Mouse (Mus musculus): Measurements from ENCODE around the gene Dnajc22.
"Not testable (repeated sequence)": the region's sequence is repeated elsewhere in the genome, so short reads cannot be mapped to it uniquely, and the experiment has no call there.

Gene Dnajc22

DNA sequence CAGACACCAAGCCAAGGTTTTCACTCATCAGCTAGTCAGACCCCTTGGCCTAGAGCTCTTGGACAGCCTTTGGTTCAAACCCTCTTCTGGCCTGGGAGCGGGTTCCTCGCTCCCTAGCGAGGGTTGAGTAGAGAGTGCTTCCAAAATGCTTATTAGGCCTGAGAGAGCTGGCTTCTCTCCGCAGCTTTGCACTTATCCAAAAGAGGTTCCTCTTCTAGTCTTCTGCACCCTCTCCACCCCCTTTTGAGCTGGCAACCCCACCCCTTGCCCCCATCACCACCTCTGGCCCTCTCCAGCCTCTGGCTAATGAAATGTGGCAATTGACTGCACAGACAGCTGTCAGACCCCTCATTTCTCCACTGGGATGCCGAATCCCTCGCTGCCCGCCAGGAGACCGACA lies at the start of gene Dnajc22:
Gene Dnajc22, plus strand, starts transcription at position 301 of the 400 bp plus-strand sequence.
- no peak for DNase-seq (ENCODE audit: low spot score)

DNA sequence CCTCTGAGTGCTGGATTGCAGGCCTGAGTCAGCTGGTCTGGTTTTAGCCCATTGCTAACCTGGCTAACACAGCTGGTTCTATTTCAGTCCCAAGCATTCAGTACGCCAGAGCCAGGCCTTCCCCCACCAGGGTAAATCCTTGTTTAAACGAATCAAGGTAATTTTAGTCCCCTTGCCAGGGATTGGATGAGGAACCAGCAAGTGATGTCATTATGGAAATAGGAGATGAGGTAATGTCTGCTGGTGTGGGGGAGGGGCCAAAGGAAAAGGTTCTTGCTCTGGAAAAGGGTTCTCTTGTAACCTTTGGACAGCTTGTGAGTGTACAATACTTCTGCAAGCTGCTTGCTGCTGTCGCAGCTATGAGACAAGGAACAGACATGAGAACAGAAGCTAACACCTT lies 48.1 kb upstream of the Dnajc22 start:
- DNase-seq (ENCODE audit: low spot score), result no peak

DNA sequence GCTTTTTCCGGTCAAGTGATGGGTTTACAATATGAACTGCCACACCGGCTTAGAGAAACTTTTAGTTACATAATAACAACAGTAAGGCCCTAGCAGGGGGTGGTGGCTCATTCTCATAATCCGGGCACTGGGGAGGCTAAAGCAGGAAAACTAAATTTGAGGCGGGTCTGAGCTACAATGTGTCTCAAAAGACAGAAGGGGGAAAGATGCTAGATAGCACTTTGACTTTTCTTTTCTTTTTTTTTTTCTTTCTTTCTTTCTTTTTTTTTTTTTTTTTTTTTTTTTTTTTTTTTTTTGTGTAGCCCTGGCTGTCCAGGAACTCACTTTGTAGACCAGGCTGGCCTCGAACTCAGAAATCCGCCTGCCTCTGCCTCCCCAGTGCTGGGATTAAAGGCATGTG lies 47.2 kb upstream of the Dnajc22 start:
- not testable (repeated sequence) for DNase-seq (ENCODE audit: low spot score)

DNA sequence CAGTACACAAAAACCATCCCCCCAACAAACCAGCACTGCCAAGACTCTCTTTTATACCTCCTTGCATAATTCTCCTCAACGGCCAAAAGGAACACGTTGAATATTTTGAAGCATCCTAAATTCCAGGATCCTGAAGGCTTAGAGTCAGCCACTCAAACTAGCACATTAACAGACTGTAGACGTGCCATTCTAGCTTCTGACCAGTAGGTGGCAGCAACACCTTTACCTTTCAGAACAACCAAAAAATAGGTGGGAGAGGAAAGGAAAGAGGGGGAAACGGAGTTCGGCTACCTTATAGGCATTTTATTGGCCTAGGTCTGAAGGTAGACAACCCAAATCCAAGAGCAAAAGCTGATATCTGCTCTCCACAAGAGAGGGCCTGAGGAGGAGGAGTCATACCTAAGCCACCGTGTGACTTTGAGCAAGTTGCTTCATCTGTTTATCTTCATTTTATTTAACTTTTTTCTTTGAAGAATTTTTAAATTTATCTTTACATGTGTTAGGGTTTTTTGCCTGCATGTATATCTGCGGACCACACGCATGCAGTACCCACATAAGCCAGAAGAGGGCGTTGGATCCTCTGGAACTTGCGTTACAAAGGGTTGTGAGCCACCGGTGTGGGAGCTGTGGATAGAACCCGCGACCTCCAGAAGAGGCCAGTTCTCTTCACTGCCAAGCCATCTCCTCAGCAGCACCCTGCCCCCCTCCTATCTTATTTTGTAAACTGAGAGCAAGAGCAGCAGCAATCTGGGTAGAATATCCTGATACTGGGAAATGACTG lies 43.3 kb upstream of the Dnajc22 start:
- DNase-seq (ENCODE audit: low spot score), result no peak

DNA sequence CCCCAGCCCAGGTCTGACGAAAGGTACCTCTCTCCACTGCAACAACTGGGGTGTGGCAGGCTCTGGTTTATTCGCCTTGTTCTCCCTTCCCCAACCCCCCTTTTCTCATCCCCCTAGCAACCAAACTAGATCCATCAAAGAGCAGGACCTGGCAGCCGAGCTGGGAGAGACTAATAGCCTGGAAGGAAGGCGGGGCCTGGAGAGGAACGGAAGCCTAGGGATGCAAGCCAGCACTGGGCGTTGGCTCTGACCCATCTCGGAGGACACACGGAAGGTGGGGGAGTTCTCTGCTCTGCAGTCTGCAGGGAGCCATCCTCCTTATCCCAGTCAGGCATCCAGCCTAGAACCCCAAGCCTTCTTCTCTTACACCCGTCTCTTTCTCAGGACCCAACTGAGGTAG lies 39.6 kb upstream of the Dnajc22 start:
- DNase-seq (ENCODE audit: low spot score), result no peak

DNA sequence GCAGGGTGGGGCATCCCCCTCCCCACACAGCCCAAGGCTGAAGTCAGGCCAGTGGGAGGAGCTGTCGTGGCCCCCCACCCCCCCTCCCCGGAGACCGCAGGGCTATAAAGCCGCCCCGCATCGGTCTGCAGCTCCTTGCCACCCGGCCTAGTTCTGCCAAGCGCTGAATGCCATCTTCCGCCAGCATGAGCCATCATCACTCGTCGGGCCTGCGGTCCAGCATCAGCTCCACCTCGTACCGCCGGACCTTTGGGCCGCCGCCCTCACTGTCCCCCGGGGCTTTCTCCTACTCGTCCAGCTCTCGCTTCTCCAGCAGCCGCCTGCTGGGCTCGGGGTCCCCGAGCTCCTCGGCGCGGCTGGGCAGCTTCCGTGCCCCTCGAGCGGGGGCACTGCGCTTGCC lies 37.9 kb upstream of the Dnajc22 start, which contains the start of gene Prph:
Gene Prph, plus strand, starts transcription at position 135 of the 400 bp plus-strand sequence.
- DNase-seq (ENCODE audit: low spot score), result no peak

DNA sequence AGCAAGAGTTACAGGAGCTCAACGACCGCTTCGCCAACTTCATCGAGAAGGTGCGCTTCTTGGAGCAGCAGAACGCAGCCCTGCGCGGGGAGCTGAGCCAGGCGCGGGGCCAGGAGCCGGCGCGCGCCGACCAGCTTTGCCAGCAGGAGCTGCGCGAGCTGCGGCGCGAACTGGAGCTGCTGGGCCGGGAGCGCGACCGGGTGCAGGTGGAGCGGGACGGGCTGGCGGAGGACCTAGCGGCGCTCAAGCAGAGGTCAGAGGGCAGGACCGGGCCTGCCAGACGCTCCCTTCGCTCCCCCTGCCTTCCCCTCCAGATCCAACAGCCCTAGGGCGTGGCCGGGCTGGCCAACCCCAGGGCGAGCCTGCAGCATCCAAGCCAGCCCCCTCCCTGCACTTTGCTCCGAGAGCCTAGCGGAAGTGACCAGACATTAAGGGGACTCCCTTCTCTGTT lies 37.4 kb upstream of the Dnajc22 start:
- no peak for DNase-seq (ENCODE audit: low spot score)

DNA sequence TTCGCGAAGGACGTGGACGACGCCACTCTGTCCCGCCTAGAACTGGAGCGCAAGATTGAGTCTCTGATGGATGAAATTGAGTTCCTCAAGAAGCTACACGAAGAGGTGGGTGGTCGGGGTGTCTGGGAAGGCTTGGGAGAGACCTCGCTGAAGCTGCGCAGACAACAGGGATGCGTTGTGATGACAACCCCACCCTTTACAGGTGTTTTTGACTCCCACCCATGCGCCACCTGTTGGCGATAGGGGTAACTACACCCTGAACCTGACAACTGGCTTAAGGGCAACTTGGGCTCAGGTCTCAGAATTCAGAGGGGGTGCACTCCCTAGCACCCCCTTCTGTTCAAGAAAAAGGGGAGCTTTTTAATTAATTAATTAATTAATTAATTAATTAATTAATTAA lies 36.6 kb upstream of the Dnajc22 start:
- no peak for DNase-seq (ENCODE audit: low spot score)

DNA sequence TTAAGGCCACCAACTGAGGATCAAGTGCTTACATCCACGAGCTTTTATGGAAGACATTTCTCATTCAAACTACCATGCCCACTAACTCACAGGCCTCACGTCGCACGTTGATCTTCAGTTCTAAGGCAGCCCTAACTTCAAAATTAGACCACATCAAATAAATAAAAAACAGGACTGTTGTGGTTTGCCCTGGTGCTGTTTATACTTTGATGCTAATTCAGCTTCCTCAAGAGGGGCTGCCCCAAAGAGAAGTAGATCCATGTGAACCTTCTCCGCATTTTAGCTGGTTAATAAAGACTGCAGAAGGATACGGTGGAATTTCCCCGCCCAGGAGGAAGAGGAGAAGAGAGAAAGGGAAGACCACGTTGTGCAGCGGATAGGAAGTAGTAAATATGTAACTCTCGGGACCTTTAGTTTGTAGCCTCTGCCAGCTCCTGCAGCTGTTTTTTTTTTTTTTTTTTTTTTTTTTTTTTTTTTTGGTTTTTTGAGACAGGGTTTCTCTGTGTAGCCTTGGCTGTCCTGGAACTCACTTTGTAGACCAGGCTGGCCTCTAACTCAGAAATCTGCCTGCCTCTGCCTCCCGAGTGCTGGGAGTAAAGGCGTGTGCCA lies 27.3 kb upstream of the Dnajc22 start:
- no peak for DNase-seq (ENCODE audit: low spot score)

DNA sequence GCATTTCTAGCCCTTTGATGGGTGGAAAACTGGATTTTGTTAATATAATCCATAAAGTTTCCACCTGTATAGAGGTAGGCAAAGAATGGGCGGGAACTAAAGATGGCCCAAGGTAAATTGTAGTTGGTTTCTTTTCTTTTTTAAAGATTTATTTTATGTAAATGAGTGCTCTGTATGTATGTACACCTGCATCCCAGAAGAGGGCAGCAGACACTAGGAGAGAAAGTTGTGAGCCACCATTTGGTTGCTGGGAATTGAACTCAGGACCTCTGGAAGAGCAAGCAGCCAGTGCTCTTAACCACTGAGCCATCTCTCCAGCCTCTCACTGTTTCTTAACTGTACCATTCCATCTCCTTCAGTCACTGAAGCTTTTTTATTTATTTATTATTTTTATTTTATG lies 21.0 kb upstream of the Dnajc22 start:
- no peak for DNase-seq (ENCODE audit: low spot score)

DNA sequence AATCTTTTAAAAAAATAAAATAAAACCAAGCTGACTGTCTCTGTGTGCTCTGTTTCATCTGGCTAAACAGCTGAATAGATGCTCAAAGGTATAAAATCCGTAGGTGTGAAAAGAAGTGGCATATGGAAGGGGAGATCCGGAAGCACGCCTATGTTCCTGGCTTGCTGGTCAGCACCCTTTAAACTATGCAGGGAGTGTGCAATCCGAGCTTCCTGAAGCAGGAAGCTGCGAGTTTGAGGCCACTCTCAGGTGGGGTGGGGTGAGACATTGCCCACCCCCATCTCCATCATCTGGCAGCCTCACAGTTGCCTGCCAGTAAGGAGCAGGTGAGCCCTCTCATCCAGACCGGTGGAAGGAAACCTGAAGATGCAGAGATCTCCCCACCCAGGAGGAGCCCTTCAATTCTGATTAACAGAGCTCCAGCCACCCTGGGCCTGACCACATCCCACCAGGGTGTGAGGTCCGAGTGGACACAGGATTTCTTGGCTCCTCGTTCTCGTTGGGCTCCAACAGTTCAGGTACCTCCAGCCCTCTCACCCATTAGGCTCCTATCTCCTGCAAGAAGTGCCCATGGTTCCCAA lies 18.9 kb upstream of the Dnajc22 start, which contains the start of gene Troap:
Gene Troap, plus strand, starts transcription at position 557 of the 581 bp plus-strand sequence.
- no peak for DNase-seq (ENCODE audit: low spot score)

DNA sequence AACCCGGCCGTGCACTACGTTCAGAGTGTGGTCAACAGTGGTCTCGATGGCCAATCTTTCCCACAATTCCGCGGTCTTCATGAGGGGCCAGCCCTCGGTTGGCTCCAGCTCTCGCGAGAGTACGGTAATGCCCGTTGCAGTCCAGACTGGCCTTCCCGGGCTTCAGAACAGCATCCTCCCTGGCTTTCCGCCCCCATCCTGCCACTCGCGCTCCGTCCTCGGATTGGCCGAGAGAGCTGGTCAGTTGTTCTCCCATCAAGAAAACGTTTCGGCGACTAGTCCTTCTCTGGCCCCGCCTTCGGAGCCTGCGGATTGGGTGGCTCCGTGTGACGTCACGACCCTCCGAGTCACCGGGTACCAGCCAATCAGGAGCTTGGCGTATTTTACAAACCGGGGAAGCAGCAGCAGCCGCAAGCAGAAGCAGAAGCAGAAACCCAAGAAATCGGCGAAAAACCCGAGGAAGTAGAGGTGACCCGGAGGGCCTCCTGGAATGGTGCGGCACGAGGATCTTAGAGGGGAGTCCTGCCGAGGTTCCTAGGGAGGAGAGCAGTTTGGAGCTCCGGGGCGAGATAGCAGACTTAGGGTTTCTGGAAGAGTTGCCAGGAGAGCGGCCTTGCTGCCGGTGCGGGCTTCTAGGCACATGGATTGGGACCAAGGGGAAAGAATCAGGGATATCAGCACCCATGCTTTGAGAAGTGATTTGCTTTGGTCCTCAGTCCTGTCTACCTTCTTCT lies 18.2 kb upstream of the Dnajc22 start:
- peak; percentile 87 for DNase-seq (ENCODE audit: low spot score)

DNA sequence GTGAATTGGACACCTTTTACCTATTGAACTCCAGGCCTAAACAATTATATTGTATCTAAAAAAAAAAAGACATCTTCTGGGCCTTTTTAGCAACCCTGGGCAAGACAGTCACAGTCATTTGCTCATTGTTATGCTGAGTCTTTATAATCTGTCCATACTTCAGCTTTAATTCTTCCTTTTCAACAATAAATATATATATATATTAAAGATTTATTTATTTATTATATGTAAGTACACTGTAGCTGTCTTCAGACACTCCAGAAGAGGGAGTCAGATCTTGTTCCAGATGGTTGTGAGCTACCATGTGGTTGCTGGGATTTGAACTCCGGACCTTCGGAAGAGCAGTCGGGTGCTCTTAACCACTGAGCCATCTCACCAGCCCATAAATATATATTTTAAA lies 17.0 kb upstream of the Dnajc22 start:
- DNase-seq (ENCODE audit: low spot score), result not testable (repeated sequence)

DNA sequence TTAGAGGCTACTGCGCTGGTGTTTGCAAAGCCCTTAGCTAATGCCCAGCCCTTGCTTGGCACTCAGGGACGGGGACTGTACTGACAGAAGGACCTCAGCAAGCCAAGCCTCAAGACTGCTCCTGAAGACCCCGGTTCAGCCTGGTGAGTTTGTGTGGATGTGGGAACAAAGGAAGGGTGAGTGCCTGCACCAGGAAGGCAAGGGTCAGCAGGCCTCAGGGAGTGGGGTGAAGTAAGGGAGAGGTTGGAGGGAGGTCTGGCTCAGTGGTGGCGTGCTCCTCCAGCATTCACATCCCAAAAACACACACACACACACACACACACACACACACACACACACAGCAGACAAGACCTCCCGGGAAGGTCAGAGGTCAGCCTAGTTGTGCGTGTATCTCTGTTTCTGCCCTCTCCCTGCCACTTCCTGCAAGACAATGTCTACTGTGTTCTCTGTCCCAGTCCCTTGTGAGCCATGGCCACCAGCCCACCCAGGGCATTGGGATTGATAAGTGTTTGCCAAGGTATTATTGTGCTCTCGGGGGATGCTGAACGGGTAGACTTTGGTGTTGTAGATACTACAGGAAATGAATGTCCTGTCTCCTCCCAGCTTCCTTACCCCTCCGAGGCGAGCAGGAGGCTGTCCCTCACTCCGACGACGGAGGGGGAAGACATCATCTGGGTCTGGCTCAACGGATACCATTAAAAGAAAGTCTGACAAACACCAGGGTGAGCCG lies 14.6 kb upstream of the Dnajc22 start:
- DNase-seq (ENCODE audit: low spot score), result no peak

DNA sequence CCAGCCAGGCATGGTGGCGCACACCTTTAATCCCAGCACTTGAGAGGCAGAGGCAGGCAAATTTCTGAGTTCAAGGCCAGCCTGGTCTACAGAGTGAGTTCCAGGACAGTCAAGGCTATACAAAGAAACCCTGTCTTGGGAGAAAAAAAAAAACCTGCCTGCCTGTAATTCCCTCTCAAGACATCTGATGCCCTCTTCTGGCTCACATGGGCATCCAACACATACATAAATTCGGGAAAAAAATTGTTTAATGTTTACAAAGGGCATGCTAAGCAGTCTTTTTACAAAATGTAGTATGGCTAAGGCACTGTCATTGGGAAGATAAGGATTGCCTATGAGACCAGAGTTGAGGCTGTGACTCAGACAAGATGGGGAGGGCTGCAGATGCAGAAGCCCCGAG lies 13.2 kb upstream of the Dnajc22 start:
- no peak for DNase-seq (ENCODE audit: low spot score)

DNA sequence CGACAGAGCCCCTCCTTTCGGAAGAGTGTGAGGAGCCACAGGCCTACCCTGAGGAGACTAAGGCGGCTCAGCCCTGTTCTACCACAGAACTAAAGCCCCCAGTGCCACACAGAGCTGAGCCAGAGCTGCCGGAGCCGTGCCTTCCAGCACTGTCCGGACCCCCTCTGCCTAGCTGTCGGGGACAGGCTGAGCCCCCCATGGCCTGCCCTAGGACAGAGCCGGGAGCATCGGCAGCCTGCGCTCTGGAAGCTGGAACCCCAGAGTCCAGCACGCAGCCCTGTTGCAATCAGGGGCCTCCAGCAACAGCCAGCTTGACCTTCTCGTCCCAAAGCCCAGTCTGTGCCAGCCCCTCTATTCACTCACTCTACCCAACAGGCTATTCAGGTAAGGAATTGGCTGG lies 10.6 kb upstream of the Dnajc22 start:
- DNase-seq (ENCODE audit: low spot score), result no peak

DNA sequence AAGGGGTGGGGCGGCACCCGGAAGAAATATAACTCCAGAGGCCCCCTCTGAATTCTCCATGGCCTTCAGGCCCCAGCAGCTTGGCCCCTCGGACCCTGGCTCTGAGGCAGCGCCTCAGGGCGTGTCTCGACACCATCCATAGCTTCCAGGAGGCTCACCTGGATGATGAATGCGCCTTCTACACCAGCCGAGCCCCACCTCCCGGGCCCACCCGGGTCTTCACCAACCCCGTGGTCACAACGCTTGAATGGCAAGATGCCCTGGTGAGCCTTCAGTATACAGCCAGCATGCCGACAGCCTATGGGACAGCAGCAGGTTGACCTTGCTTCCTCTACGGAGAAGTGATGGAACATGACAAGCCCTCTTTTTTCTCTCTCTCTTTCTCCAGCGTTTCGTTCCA lies 10.1 kb upstream of the Dnajc22 start:
- DNase-seq (ENCODE audit: low spot score), result no peak

DNA sequence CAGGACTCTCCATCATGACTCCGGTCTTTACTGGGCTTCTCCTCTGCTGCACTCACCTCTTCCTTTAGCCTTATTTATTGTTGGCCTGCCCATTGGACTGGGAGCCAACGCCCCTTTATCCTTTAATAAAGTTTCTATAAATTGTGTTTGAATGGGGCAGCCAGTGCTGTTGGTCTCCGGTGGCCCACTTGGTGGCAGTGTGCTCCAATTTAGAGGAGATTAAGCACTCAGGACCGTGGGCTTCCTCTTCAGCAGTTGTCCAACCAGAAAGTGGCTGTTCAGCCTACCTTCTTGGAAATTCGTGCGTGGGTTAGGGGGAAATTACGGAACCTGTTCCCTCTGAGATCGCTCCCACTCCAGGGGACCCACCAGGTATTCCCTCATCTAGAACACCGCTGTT lies 9.7 kb upstream of the Dnajc22 start:
- DNase-seq (ENCODE audit: low spot score), result no peak

DNA sequence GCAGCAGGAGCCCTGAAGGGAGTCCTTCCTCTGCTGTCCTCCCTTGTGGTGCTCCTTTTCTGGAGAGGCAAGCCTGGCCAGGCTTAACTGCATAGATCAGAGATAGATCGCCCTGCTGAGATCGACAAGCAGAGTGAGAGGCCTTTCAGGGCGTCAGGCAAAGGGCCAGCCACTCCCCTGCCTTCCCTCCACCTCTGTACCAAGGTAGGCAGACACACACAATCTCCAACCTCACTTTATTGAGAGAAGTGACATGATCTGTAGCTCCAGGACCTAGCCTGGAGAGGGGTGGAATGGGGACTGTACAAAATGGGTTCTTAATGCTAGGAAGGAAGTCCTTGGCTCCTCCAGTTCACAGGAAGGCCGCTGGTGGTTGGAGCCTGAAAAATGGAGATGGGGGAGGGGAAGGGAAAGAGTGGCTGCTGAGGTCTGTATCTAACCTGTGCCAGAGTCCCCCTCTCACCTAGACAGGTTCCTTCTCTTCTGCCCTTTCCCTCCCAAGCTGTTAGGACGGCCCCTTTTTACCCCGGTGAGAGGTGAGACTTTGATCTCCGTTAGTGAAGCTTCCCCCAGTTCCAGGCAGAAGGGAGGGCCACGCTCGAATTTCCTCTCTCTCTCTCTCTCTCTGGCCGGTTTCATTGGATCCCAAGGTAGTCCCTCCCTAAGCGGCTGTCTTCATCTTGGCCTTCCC lies 9.0 kb upstream of the Dnajc22 start:
- DNase-seq (ENCODE audit: low spot score), result no peak

DNA sequence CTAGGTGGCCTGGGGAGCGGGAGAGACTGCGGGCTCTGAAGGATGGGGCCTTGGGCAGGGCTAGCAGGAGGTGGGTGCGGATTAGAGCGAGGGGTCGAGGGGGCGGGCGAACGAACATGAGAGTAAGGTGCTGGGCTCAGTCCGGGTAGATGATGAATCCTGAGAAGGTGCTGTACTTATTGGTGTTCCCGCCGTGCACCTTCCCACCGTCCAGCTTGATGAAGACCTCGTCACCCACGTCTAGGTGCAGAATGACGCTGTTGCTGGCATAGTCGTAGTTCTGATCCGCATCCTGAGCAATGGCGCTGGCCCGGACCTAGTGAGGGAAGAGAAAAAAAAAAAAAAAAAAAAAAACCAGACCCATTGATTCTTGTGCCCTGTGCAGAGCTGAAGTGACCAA lies 8.4 kb upstream of the Dnajc22 start:
- DNase-seq (ENCODE audit: low spot score), result no peak

DNA sequence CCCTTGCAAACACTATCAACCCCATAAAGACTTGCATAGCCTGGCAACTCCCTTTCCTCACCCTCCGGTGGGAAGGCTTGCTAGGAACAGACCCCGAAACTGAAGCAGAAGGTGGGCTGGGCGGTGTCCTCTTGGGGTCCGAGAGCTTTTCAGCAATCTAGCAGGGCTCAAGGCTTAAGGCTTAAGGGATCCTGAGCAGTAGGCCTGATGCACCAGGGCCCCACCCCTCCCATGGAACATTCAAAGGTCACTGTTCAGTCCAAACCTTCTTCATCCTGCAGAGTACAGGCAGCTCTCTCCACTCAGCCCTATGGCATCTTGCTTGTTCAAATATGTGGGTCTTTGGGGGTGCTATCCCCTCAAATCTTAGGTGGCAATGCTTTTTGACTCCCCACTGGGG lies 7.0 kb upstream of the Dnajc22 start:
- no peak for DNase-seq (ENCODE audit: low spot score)

Data from urinary bladder, postnatal 10 days (tissue).